ENCODE assay signal across 27 mouse cellular contexts in genomic region chr8:48467633-48468032, GRCm38 (mm10).
DNase-seq lines count a peak whose midpoint lies in the region; ATAC-seq lines count a peak whose summit lies in the region.
"Had no signal": no experiment of that assay in that cellular context is flagged by ENCODE, and none has a peak within 500 bp of the region (broad histone marks: within the 10 kb centered on the region; RNA-seq: fewer than 3 reads in every experiment).

No protein-coding gene starts in this region.

- H3K27ac ChIP-seq in hindbrain, embryonic 11.5 days (ENCODE audit: low read depth, low read length) = no peak overlapping the region
- no peak overlapping the region for H3K27ac ChIP-seq in hindbrain, embryonic 16.5 days (ENCODE audit: low read depth, low read length)
- no peak overlapping the region for H3K27ac ChIP-seq in forebrain, embryonic 16.5 days (ENCODE audit: low read length)
- H3K27ac ChIP-seq in midbrain, embryonic 15.5 days = no peak overlapping the region
- H3K27ac ChIP-seq: embryonic facial prominence, embryonic 15.5 days; hindbrain, embryonic 15.5 days; layer of hippocampus, adult 2 months; limb, embryonic 13.5 days; liver, embryonic 12.5 days; midbrain, embryonic 12.5 days had no signal

- no peaks in the 10 kb centered on the region for H3K4me1 ChIP-seq in hindbrain, embryonic 11.5 days (replicated peaks; ENCODE audit: control insufficient read depth, insufficient read depth, low read length)
- no peaks in the 10 kb centered on the region for H3K4me1 ChIP-seq in hindbrain, embryonic 16.5 days (ENCODE audit: control insufficient read depth, insufficient read depth, low read depth, low read length)
- H3K4me1 ChIP-seq in forebrain, embryonic 16.5 days (replicated peaks; ENCODE audit: control insufficient read depth, insufficient read depth, low read length) = peaks cover 8% of the 10 kb centered on the region
- peaks cover 17% of the 10 kb centered on the region for H3K4me1 ChIP-seq in midbrain, embryonic 15.5 days
- H3K4me1 ChIP-seq: heart, embryonic 12.5 days; liver, embryonic 12.5 days had no signal

- WGBS in hindbrain, embryonic 11.5 days = 68% methylated on average over 5 of the region's 5 CpGs
- 49% methylated on average over 5 of the region's 5 CpGs for WGBS in hindbrain, embryonic 16.5 days
- WGBS in forebrain, embryonic 16.5 days = 67% methylated on average over 5 of the region's 5 CpGs
- WGBS in midbrain, embryonic 15.5 days = 63% methylated on average over 5 of the region's 5 CpGs

- no peaks in the 10 kb centered on the region; the same call in 1 of the 2 replicates for H3K36me3 ChIP-seq in hindbrain, embryonic 11.5 days (ENCODE audit: control insufficient read depth, insufficient read depth, low read length)
- H3K36me3 ChIP-seq in hindbrain, embryonic 16.5 days (ENCODE audit: control insufficient read depth, insufficient read depth, low read length) = no peaks in the 10 kb centered on the region
- H3K36me3 ChIP-seq in forebrain, embryonic 16.5 days (ENCODE audit: control insufficient read depth, insufficient read depth) = no peaks in the 10 kb centered on the region
- no peaks in the 10 kb centered on the region for H3K36me3 ChIP-seq in midbrain, embryonic 15.5 days (replicated peaks)
- H3K36me3 ChIP-seq: embryonic facial prominence, embryonic 15.5 days; heart, embryonic 12.5 days; hindbrain, embryonic 15.5 days; limb, embryonic 13.5 days; liver, embryonic 12.5 days; midbrain, embryonic 12.5 days had no signal

- no peaks in the 10 kb centered on the region for H3K27me3 ChIP-seq in hindbrain, embryonic 11.5 days (ENCODE audit: control insufficient read depth, insufficient read depth, low read length)
- H3K27me3 ChIP-seq in hindbrain, embryonic 16.5 days (replicated peaks; ENCODE audit: control insufficient read depth, insufficient read depth, low read length) = no peaks in the 10 kb centered on the region
- H3K27me3 ChIP-seq in forebrain, embryonic 16.5 days (replicated peaks; ENCODE audit: control insufficient read depth, insufficient read depth, low read length) = no peaks in the 10 kb centered on the region
- H3K27me3 ChIP-seq in midbrain, embryonic 15.5 days (replicated peaks) = no peaks in the 10 kb centered on the region
- H3K27me3 ChIP-seq: embryonic facial prominence, embryonic 15.5 days; heart, embryonic 12.5 days; hindbrain, embryonic 15.5 days; limb, embryonic 13.5 days; liver, embryonic 12.5 days had no signal

- H3K4me2 ChIP-seq in hindbrain, embryonic 11.5 days (replicated peaks; ENCODE audit: low read depth, low read length) = no peak overlapping the region
- H3K4me2 ChIP-seq in hindbrain, embryonic 16.5 days (ENCODE audit: low read length) = no peak overlapping the region
- H3K4me2 ChIP-seq in forebrain, embryonic 16.5 days (ENCODE audit: low read length) = no peak overlapping the region
- H3K4me2 ChIP-seq in midbrain, embryonic 15.5 days = no peak overlapping the region
- H3K4me2 ChIP-seq: embryonic facial prominence, embryonic 15.5 days; heart, embryonic 12.5 days; hindbrain, embryonic 15.5 days; limb, embryonic 13.5 days; liver, embryonic 12.5 days; midbrain, embryonic 12.5 days had no signal

- no peaks in the 10 kb centered on the region for H3K9me3 ChIP-seq in hindbrain, embryonic 11.5 days (ENCODE audit: control insufficient read depth, low read length)
- no peaks in the 10 kb centered on the region for H3K9me3 ChIP-seq in hindbrain, embryonic 16.5 days (ENCODE audit: control insufficient read depth, low read length)
- no peaks in the 10 kb centered on the region for H3K9me3 ChIP-seq in forebrain, embryonic 16.5 days (ENCODE audit: control insufficient read depth, low read length)
- no peaks in the 10 kb centered on the region for H3K9me3 ChIP-seq in midbrain, embryonic 15.5 days
- H3K9me3 ChIP-seq: embryonic facial prominence, embryonic 15.5 days; hindbrain, embryonic 15.5 days; limb, embryonic 13.5 days; midbrain, embryonic 12.5 days had no signal

- DNase-seq in embryo, embryonic 10.5 days (ENCODE audit: low spot score) = peak; percentile 44
- DNase-seq in embryo, embryonic 10 days (ENCODE audit: low spot score) = no peak
- DNase-seq in hindbrain, embryonic 11.5 days (ENCODE audit: low spot score) = peak; percentile 39
- DNase-seq in thymus, postnatal 25 days = no peak
- no peak for DNase-seq in testis, postnatal 10 days (ENCODE audit: low spot score)
- DNase-seq: adrenal gland, postnatal 36 days; cerebellum, adult 11 months; cerebellum, postnatal 10 days; gastrocnemius, postnatal 10 days; heart, postnatal 10 days; kidney, adult 9 months; kidney, postnatal 25 days; layer of hippocampus, postnatal 36 days; lung, adult 18-20 months; lung, postnatal 10 days; thymus, postnatal 14 days had no signal

- no peak; the same call in 1 of the 2 replicates for ATAC-seq in hindbrain, embryonic 11.5 days (ENCODE audit: low FRiP score)
- no peak for ATAC-seq in hindbrain, embryonic 16.5 days
- peak; percentile 65 for ATAC-seq in forebrain, embryonic 16.5 days
- 0 out of 2 replicates have a peak, but pooled peaks have one; percentile 40 for ATAC-seq in midbrain, embryonic 15.5 days (replicated peaks)
- ATAC-seq: intestine, embryonic 16.5 days; liver, embryonic 12.5 days had no signal

- H3K4me3 ChIP-seq in hindbrain, embryonic 11.5 days (ENCODE audit: low read depth, low read length) = no peak overlapping the region
- H3K4me3 ChIP-seq in hindbrain, embryonic 16.5 days (ENCODE audit: low read length) = no peak overlapping the region
- no peak overlapping the region for H3K4me3 ChIP-seq in forebrain, embryonic 16.5 days (replicated peaks; ENCODE audit: low read length)
- H3K4me3 ChIP-seq in midbrain, embryonic 15.5 days = no peak overlapping the region
- H3K4me3 ChIP-seq: embryonic facial prominence, embryonic 15.5 days; heart, embryonic 12.5 days; hindbrain, embryonic 15.5 days; layer of hippocampus, adult 2 months; limb, embryonic 13.5 days; liver, embryonic 12.5 days; midbrain, embryonic 12.5 days had no signal

- H3K9ac ChIP-seq in hindbrain, embryonic 11.5 days (ENCODE audit: low read depth, low read length) = no peak overlapping the region
- no peak overlapping the region for H3K9ac ChIP-seq in hindbrain, embryonic 16.5 days (ENCODE audit: low read depth, low read length)
- H3K9ac ChIP-seq in forebrain, embryonic 16.5 days (replicated peaks; ENCODE audit: low read depth, low read length) = no peak overlapping the region
- no peak overlapping the region for H3K9ac ChIP-seq in midbrain, embryonic 15.5 days
- H3K9ac ChIP-seq: embryonic facial prominence, embryonic 15.5 days; heart, embryonic 12.5 days; hindbrain, embryonic 15.5 days; limb, embryonic 13.5 days; liver, embryonic 12.5 days; midbrain, embryonic 12.5 days had no signal

Comparison
In these comparisons a context has a peak if more than half of its experiments do, and no peak if none do; other contexts are left out.
1. DNase-seq: peak in embryo, embryonic 10.5 days (single experiment) and hindbrain, embryonic 11.5 days (single experiment); none in embryo, embryonic 10 days (single experiment), thymus, postnatal 25 days (single experiment) and testis, postnatal 10 days (single experiment).
2. ATAC-seq: peak in forebrain, embryonic 16.5 days (single experiment) and midbrain, embryonic 15.5 days (single experiment); none in hindbrain, embryonic 11.5 days (single experiment) and hindbrain, embryonic 16.5 days (single experiment).